Mouse (Mus musculus) liver, embryonic 14.5 days (tissue): ENCODE results near the gene Gtf2ird2.

Experiments used
- CTCF ChIP-seq: IDR thresholded peaks from 2 replicates; pipeline ENCODE4 v1.5.1; 2016; ENCODE audit warnings: antibody characterized with exemption, low read depth, control low read depth
- EP300 ChIP-seq: IDR thresholded peaks from 2 replicates; pipeline ENCODE4 v1.6.1; 2016; ENCODE audit warnings: antibody characterized with exemption, low read depth

DNA sequence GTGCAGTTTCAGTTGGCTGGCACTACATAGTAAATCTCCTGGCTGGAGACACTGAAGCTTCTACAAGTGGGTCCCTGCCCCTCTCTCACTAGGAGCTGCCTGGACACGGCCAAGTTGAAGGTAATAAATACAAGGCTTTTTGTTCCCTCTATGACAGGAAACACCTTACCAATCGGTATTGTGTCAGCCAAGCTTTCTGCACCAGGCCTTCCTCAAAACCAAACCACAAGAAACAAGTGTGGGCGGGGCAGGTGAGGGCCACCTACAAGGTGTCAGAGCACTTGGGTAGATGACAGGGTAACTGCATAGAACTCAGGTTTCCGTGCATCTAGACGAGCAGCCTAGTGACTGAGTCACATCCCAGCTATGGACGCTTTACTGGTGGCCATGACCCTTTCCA lies 53.0 kb downstream of the Gtf2ird2 start:
- no peak for TF ChIP-seq CTCF
- TF ChIP-seq EP300: no peak
